Mouse (Mus musculus) kidney, adult 2 months (tissue): ENCODE measurements around the gene Ngly1. TPM values are rescaled to one million over a fixed set of nuclear protein-coding genes. Genes with fewer than 3 reads are reported as not detected.
"Not testable (repeated sequence)": the region's sequence is repeated elsewhere in the genome, so short reads cannot be mapped to it uniquely, and the experiment has no call there.

ENCODE experiments used
- DNase-seq: peaks from one replicate; pipeline ENCODE4 v3.0.0; 2021
- H3K27ac ChIP-seq: fragments of 200-500 bp; 2 replicates; pipeline ENCODE4 v1.5.1; 2012; ENCODE audit warnings: low read depth, low read length, control low read depth, inconsistent platforms; ENCODE audit not compliant: insufficient read depth
- H3K27me3 ChIP-seq: fragments of 200-500 bp; replicated peaks from 2 replicates; pipeline ENCODE4 v1.6.1; 2012; ENCODE audit warnings: mild to moderate bottlenecking, moderate library complexity, low read length, inconsistent platforms; ENCODE audit not compliant: control insufficient read depth, insufficient read depth
- H3K36me3 ChIP-seq: fragments of 200-500 bp; 2 replicates; pipeline ENCODE4 v1.6.1; 2012; ENCODE audit warnings: mild to moderate bottlenecking, moderate library complexity, low read length, inconsistent platforms; ENCODE audit not compliant: control insufficient read depth, insufficient read depth
- H3K4me1 ChIP-seq: fragments of 200-500 bp; 2 replicates; pipeline ENCODE4 v1.6.1; 2011; ENCODE audit warnings: low read length; ENCODE audit not compliant: control insufficient read depth, insufficient read depth
- H3K4me3 ChIP-seq: fragments of 200-500 bp; 2 replicates; pipeline ENCODE4 v1.5.1; 2011; ENCODE audit warnings: mild to moderate bottlenecking, low read depth, low read length, control low read depth; ENCODE audit not compliant: insufficient read depth
- CTCF ChIP-seq: fragments of 200-500 bp; conservative IDR thresholded peaks from 2 replicates; pipeline ENCODE4 v1.5.1; 2011; ENCODE audit warnings: low read depth, mild to moderate bottlenecking, control low read depth, low read length, moderate library complexity, mixed read lengths; ENCODE audit not compliant: insufficient read depth, insufficient read length
- POLR2A ChIP-seq: fragments of 200-500 bp; IDR thresholded peaks from one replicate; pipeline ENCODE4 v1.6.1; 2011; ENCODE audit warnings: low read depth, low read length, control low read depth
- WGBS: fragments of 180-500 bp; shearing (Covaris S2); methylation state at CpG from one replicate; pipeline ENCODE4 v1.1.7; 2018; 5-methylcytosine and 5-hydroxymethylcytosine counted together
- polyA plus RNA-seq: library from polyadenylated mRNA; depleted of rRNA; stranded (reverse); fragments of >200 nt; gene quantifications from 2 replicates; pipeline ENCODE4 v1.2.3, GENCODE M21; 2012

Ngly1 gene
- polyA plus RNA-seq, 1 experiment: 40.2 TPM

- 78% methylated on average over 1 of the region's 1 CpGs for WGBS
These were observed 63.5 kb downstream of the Ngly1 start for GRCm38 (mm10) chr14:16312599-16312998.

GRCm38 (mm10) chr14:16313073-16313472 is 64.0 kb downstream of the Ngly1 start:
- not testable (repeated sequence) for H3K4me3 ChIP-seq, H3K27me3 ChIP-seq, H3K4me1 ChIP-seq, DNase-seq, H3K36me3 ChIP-seq, H3K27ac ChIP-seq
- 72% methylated on average over 2 of the region's 2 CpGs for WGBS

More at GRCm38 (mm10) chr14:16312599-16312998, 63.5 kb downstream of the Ngly1 start:
- DNase-seq: no peak
- no peak for TF ChIP-seq CTCF
- TF ChIP-seq POLR2A: no peak
- no peak overlapping the region for H3K4me3 ChIP-seq
- H3K27ac ChIP-seq: no peak overlapping the region
- no peaks in the 10 kb centered on the region for H3K27me3 ChIP-seq
- no peaks in the 10 kb centered on the region for H3K36me3 ChIP-seq
- no peaks in the 10 kb centered on the region; the same call in 1 of the 2 replicates for H3K4me1 ChIP-seq

- H3K27ac ChIP-seq: no peak overlapping the region
- H3K4me3 ChIP-seq: no peak overlapping the region
- 50% methylated on average over 7 of the region's 7 CpGs for WGBS
- H3K4me1 ChIP-seq: no peaks in the 10 kb centered on the region; the same call in 1 of the 2 replicates
- peak; percentile 41 for DNase-seq
- TF ChIP-seq CTCF (no peak), POLR2A (no peak)
- no peaks in the 10 kb centered on the region for H3K36me3 ChIP-seq
- H3K27me3 ChIP-seq: no peaks in the 10 kb centered on the region
These were observed 64.9 kb downstream of the Ngly1 start for GRCm38 (mm10) chr14:16313936-16314521.

- peak; percentile 27 for DNase-seq
- H3K27me3 ChIP-seq: no peaks in the 10 kb centered on the region
- no peak overlapping the region; the same call in 1 of the 2 replicates for H3K27ac ChIP-seq
- no peak overlapping the region for H3K4me3 ChIP-seq
- no peaks in the 10 kb centered on the region for H3K36me3 ChIP-seq
- no peaks in the 10 kb centered on the region; the same call in 1 of the 2 replicates for H3K4me1 ChIP-seq
- 86% methylated on average over 2 of the region's 2 CpGs for WGBS
- TF ChIP-seq CTCF (no peak), POLR2A (no peak)
These were observed 65.8 kb downstream of the Ngly1 start for GRCm38 (mm10) chr14:16314842-16315241.

GRCm38 (mm10) chr14:16316715-16317114 is 67.6 kb downstream of the Ngly1 start:
- H3K27me3 ChIP-seq: no peaks in the 10 kb centered on the region
- 60% methylated on average over 1 of the region's 1 CpGs for WGBS
- no peaks in the 10 kb centered on the region; the same call in 1 of the 2 replicates for H3K4me1 ChIP-seq
- TF ChIP-seq CTCF (no peak), POLR2A (no peak)
- H3K27ac ChIP-seq: no peak overlapping the region
- no peak overlapping the region for H3K4me3 ChIP-seq
- no peaks in the 10 kb centered on the region for H3K36me3 ChIP-seq
- DNase-seq: peak; percentile 47

GRCm38 (mm10) chr14:16319818-16320217 is 70.7 kb downstream of the Ngly1 start:
- no peak overlapping the region for H3K27ac ChIP-seq

GRCm38 (mm10) chr14:16324394-16324793 is 75.3 kb downstream of the Ngly1 start:
- TF ChIP-seq POLR2A (no peak), CTCF (no peak)
- no peaks in the 10 kb centered on the region for H3K27me3 ChIP-seq
- H3K4me1 ChIP-seq: no peaks in the 10 kb centered on the region
- no peak overlapping the region for H3K27ac ChIP-seq
- no peaks in the 10 kb centered on the region for H3K36me3 ChIP-seq
- WGBS: 91% methylated on average over 4 of the region's 4 CpGs
- H3K4me3 ChIP-seq: no peak overlapping the region
- DNase-seq: no peak

More at GRCm38 (mm10) chr14:16319818-16320217, 70.7 kb downstream of the Ngly1 start:
- Histone ChIP-seq H3K4me3 (no peak overlapping the region), H3K4me1 (no peaks in the 10 kb centered on the region; the same call in 1 of the 2 replicates), H3K27me3 (no peaks in the 10 kb centered on the region), H3K36me3 (no peaks in the 10 kb centered on the region)
- no peak for DNase-seq
- WGBS: 86% methylated on average over 2 of the region's 2 CpGs
- TF ChIP-seq CTCF: no peak
- TF ChIP-seq POLR2A: no peak
